Mouse (Mus musculus): ENCODE results near the gene Raver1. TPM values are rescaled to one million over a fixed set of nuclear protein-coding genes. Genes with fewer than 3 reads are reported as not detected.

The Raver1 gene
- polyA plus RNA-seq, 1 experiment from 2014 or later: 109 TPM

MicroRNAs within 50 kb of the gene (microRNA counts, 519-probe panel; counts per million panel counts)
- 4,838 counts per million, percentile 84 among the panel's probes with 10 or more counts for microRNA mmu-miR-1900

Small RNA genes lying within 50 kb of the gene (microRNA-seq; reads per million reads assigned to microRNA genes)
- not detected for gene Mir1900
- 2.9 reads per million, percentile 1 among the genes with 10 or more reads in this experiment for gene Mir7082

Other genes with a start within 250 kb of the Raver1 start
- 1.7 and 1.8 TPM in 2 replicates for gene A230050P20Rik, start 223.4 kb downstream of the Raver1 start, polyA plus RNA-seq (2016; fragmentation: Nextera tagmentation; extraction: Ambion mirVana)
- 2.4 and 2.9 TPM in 2 replicates for gene Angptl6, start 212.3 kb downstream of the Raver1 start, polyA plus RNA-seq (2016; fragmentation: Nextera tagmentation; extraction: Ambion mirVana)
- gene Ppan, start 203.8 kb downstream of the Raver1 start, polyA plus RNA-seq (2016; fragmentation: Nextera tagmentation; extraction: Ambion mirVana): 103 and 121 TPM in 2 replicates
- 415 and 453 TPM in 2 replicates for gene Eif3g, start 193.4 kb downstream of the Raver1 start, polyA plus RNA-seq (2016; fragmentation: Nextera tagmentation; extraction: Ambion mirVana)
- gene Dnmt1, start 132.1 kb downstream of the Raver1 start, polyA plus RNA-seq (2016; fragmentation: Nextera tagmentation; extraction: Ambion mirVana): 173 and 178 TPM in 2 replicates
- 47.6 and 53.7 TPM in 2 replicates for gene S1pr2, start 115.2 kb downstream of the Raver1 start, polyA plus RNA-seq (2016; fragmentation: Nextera tagmentation; extraction: Ambion mirVana)
- 177 and 190 TPM in 2 replicates for gene Mrpl4, start 89.3 kb downstream of the Raver1 start, polyA plus RNA-seq (2016; fragmentation: Nextera tagmentation; extraction: Ambion mirVana)
- 6.2 and 7.6 TPM in 2 replicates for gene Icam1, start 76.0 kb downstream of the Raver1 start, polyA plus RNA-seq (2016; fragmentation: Nextera tagmentation; extraction: Ambion mirVana)
- 5.1 and 5.4 TPM in 2 replicates for gene Icam4, start 62.6 kb downstream of the Raver1 start, polyA plus RNA-seq (2016; fragmentation: Nextera tagmentation; extraction: Ambion mirVana)
- 0.05 TPM in 1 of 2 replicates, not detected in the other for gene Icam5, start 59.9 kb downstream of the Raver1 start, polyA plus RNA-seq (2016; fragmentation: Nextera tagmentation; extraction: Ambion mirVana)
- gene Zglp1, start 24.9 kb downstream of the Raver1 start, polyA plus RNA-seq (2016; fragmentation: Nextera tagmentation; extraction: Ambion mirVana): 0.61 and 2.5 TPM in 2 replicates
- gene Gm49373, start 18.9 kb downstream of the Raver1 start, polyA plus RNA-seq (2016; fragmentation: Nextera tagmentation; extraction: Ambion mirVana): 0.68 and 0.81 TPM in 2 replicates
- 69.5 and 74.7 TPM in 2 replicates for gene Fdx1l, start 18.4 kb downstream of the Raver1 start, polyA plus RNA-seq (2016; fragmentation: Nextera tagmentation; extraction: Ambion mirVana)
- 5.4 TPM in 2 replicates for gene Gm38431, start within 50 bp of the Raver1 start, polyA plus RNA-seq (2016; fragmentation: Nextera tagmentation; extraction: Ambion mirVana)
- gene Tyk2, start 39.2 kb upstream of the Raver1 start, polyA plus RNA-seq (2016; fragmentation: Nextera tagmentation; extraction: Ambion mirVana): 11.5 and 15.3 TPM in 2 replicates
- gene Cdc37, start 58.0 kb upstream of the Raver1 start, polyA plus RNA-seq (2016; fragmentation: Nextera tagmentation; extraction: Ambion mirVana): 434 and 487 TPM in 2 replicates
- 3.6 and 4.5 TPM in 2 replicates for gene Pde4a, start 73.7 kb upstream of the Raver1 start, polyA plus RNA-seq (2016; fragmentation: Nextera tagmentation; extraction: Ambion mirVana)
- gene Keap1, start 147.4 kb upstream of the Raver1 start, polyA plus RNA-seq (2016; fragmentation: Nextera tagmentation; extraction: Ambion mirVana): 50.4 and 61.7 TPM in 2 replicates
- 0.15 and 0.33 TPM in 2 replicates for gene S1pr5, start 156.4 kb upstream of the Raver1 start, polyA plus RNA-seq (2016; fragmentation: Nextera tagmentation; extraction: Ambion mirVana)
- 38.5 and 41.3 TPM in 2 replicates for gene Atg4d, start 173.3 kb upstream of the Raver1 start, polyA plus RNA-seq (2016; fragmentation: Nextera tagmentation; extraction: Ambion mirVana)
- 18.9 and 19.1 TPM in 2 replicates for gene Kri1, start 196.0 kb upstream of the Raver1 start, polyA plus RNA-seq (2016; fragmentation: Nextera tagmentation; extraction: Ambion mirVana)
- 32.7 and 38.0 TPM in 2 replicates for gene Cdkn2d, start 199.4 kb upstream of the Raver1 start, polyA plus RNA-seq (2016; fragmentation: Nextera tagmentation; extraction: Ambion mirVana)
- 7.8 and 8.6 TPM in 2 replicates for gene Ap1m2, start 220.3 kb upstream of the Raver1 start, polyA plus RNA-seq (2016; fragmentation: Nextera tagmentation; extraction: Ambion mirVana)
- 68.5 and 81.1 TPM in 2 replicates for gene Slc44a2, start 228.7 kb upstream of the Raver1 start, polyA plus RNA-seq (2016; fragmentation: Nextera tagmentation; extraction: Ambion mirVana)

Data from limb, embryonic 10.5 days (tissue).